Mouse (Mus musculus) lung, embryonic 14.5 days (tissue): ENCODE measurements around the gene Wipf1. TPM values are rescaled to one million over a fixed set of nuclear protein-coding genes. Genes with fewer than 3 reads are reported as not detected.

ENCODE experiments used
- ATAC-seq: fragments of 200-750 bp; cut with Nextera tagmentation; 2 replicates; pipeline ENCODE4 v1.8.0; 2017; ENCODE audit warnings: mild to moderate bottlenecking, moderate TSS enrichment, moderate library complexity; ENCODE audit not compliant: insufficient read depth
- DNase-seq: peaks from one replicate; pipeline ENCODE4 v3.0.0-alpha.2; 2015
- H3K27ac ChIP-seq: fragments of 300-500 bp; sonication (generic); 2 replicates; pipeline ENCODE4 v1.5.1; 2014; ENCODE audit warnings: low read depth, mild to moderate bottlenecking, moderate library complexity
- H3K27me3 ChIP-seq: fragments of 300-500 bp; sonication (generic); 2 replicates; pipeline ENCODE4 v1.6.1; 2014; ENCODE audit warnings: low read length, control low read depth; ENCODE audit not compliant: insufficient read depth
- H3K36me3 ChIP-seq: fragments of 300-500 bp; sonication (generic); 2 replicates; pipeline ENCODE4 v1.6.1; 2014; ENCODE audit warnings: control low read depth; ENCODE audit not compliant: insufficient read depth
- H3K4me1 ChIP-seq: fragments of 300-500 bp; sonication (generic); 2 replicates; pipeline ENCODE4 v1.6.1; 2014; ENCODE audit warnings: antibody characterized with exemption, control low read depth; ENCODE audit not compliant: insufficient read depth
- H3K4me2 ChIP-seq: fragments of 300-500 bp; sonication (generic); 2 replicates; pipeline ENCODE4 v1.6.1; 2014; ENCODE audit warnings: mild to moderate bottlenecking
- H3K4me3 ChIP-seq: fragments of 300-500 bp; sonication (generic); 2 replicates; pipeline ENCODE4 v1.5.1; 2014; ENCODE audit warnings: low read depth, low read length
- H3K9ac ChIP-seq: fragments of 300-500 bp; sonication (generic); 2 replicates; pipeline ENCODE4 v1.6.1; 2014
- H3K9me3 ChIP-seq: fragments of 300-500 bp; sonication (generic); 2 replicates; pipeline ENCODE4 v1.6.1; 2016; ENCODE audit warnings: low read depth, low read length, control low read depth
- CTCF ChIP-seq: IDR thresholded peaks from 2 replicates; pipeline ENCODE4 v1.5.1; 2016; ENCODE audit warnings: antibody characterized with exemption, low read depth
- WGBS: fragments of 180-500 bp; shearing (Covaris S2); extraction: QIAGEN DNeasy Blood & Tissue Kit; methylation state at CpG from one replicate; pipeline ENCODE4 v1.1.7; 2014; 5-methylcytosine and 5-hydroxymethylcytosine counted together
- polyA plus RNA-seq: library from polyadenylated mRNA; unstranded; fragments of >200 nt; fragmentation: Nextera tagmentation; extraction: Ambion mirVana; gene quantifications from 2 replicates; pipeline ENCODE4 v1.2.1, GENCODE M21; 2014

Gene Wipf1
- polyA plus RNA-seq, 1 experiment from 2014 or later: 14.8 TPM

- ATAC-seq: peak; percentile 50
- Histone ChIP-seq H3K27ac (no peak overlapping the region), H3K4me2 (peak overlapping the region; percentile 59), H3K9me3 (no peaks in the 10 kb centered on the region), H3K9ac (no peak overlapping the region), H3K36me3 (no peaks in the 10 kb centered on the region), H3K4me3 (peak overlapping the region; percentile 20; the same call in 1 of the 2 replicates), H3K27me3 (no peaks in the 10 kb centered on the region), H3K4me1 (no peaks in the 10 kb centered on the region)
- peak; percentile 91 for DNase-seq
- WGBS: 14% methylated on average over 8 of the region's 8 CpGs
- TF ChIP-seq CTCF: peak; percentile 86
These were observed 37.6 kb upstream of the Wipf1 start for GRCm38 (mm10) chr2:73566989-73567605.

GRCm38 (mm10) chr2:73566162-73566561 lies 36.6 kb upstream of the Wipf1 start:
- no peak for ATAC-seq
- no peak overlapping the region for H3K4me3 ChIP-seq
- no peaks in the 10 kb centered on the region for H3K36me3 ChIP-seq
- H3K4me1 ChIP-seq: no peaks in the 10 kb centered on the region
- H3K27ac ChIP-seq: no peak overlapping the region
- peak; percentile 63 for TF ChIP-seq CTCF
- DNase-seq: peak; percentile 45
- no peak overlapping the region for H3K4me2 ChIP-seq
- WGBS: 23% methylated on average over 7 of the region's 7 CpGs
- H3K9ac ChIP-seq: no peak overlapping the region
- no peaks in the 10 kb centered on the region for H3K27me3 ChIP-seq
- no peaks in the 10 kb centered on the region for H3K9me3 ChIP-seq

- Histone ChIP-seq H3K27ac (no peak overlapping the region), H3K4me1 (no peaks in the 10 kb centered on the region), H3K36me3 (no peaks in the 10 kb centered on the region), H3K9ac (no peak overlapping the region), H3K4me2 (no peak overlapping the region), H3K27me3 (no peaks in the 10 kb centered on the region), H3K4me3 (no peak overlapping the region), H3K9me3 (no peaks in the 10 kb centered on the region)
- ATAC-seq (no peak), DNase-seq (peak; percentile 17)
- 39% methylated on average over 7 of the region's 7 CpGs for WGBS
- TF ChIP-seq CTCF: no peak
These were observed 34.2 kb upstream of the Wipf1 start for GRCm38 (mm10) chr2:73563690-73564089.

GRCm38 (mm10) chr2:73562656-73563055 lies 33.1 kb upstream of the Wipf1 start:
- no peaks in the 10 kb centered on the region for H3K9me3 ChIP-seq
- no peak overlapping the region for H3K4me3 ChIP-seq
- no peaks in the 10 kb centered on the region for H3K27me3 ChIP-seq
- H3K9ac ChIP-seq: no peak overlapping the region
- H3K36me3 ChIP-seq: no peaks in the 10 kb centered on the region
- ATAC-seq: no peak
- H3K4me1 ChIP-seq: no peaks in the 10 kb centered on the region
- TF ChIP-seq CTCF: no peak
- H3K4me2 ChIP-seq: no peak overlapping the region
- H3K27ac ChIP-seq: no peak overlapping the region
- no peak for DNase-seq
- 77% methylated on average over 9 of the region's 9 CpGs for WGBS

GRCm38 (mm10) chr2:73561665-73562063 lies 32.1 kb upstream of the Wipf1 start:
- DNase-seq: peak; percentile 86
- no peak overlapping the region; the same call in 1 of the 2 replicates for H3K9ac ChIP-seq
- H3K27ac ChIP-seq: no peak overlapping the region
- H3K9me3 ChIP-seq: no peaks in the 10 kb centered on the region
- no peaks in the 10 kb centered on the region for H3K27me3 ChIP-seq
- peak overlapping the region; percentile 67 for H3K4me2 ChIP-seq
- peak; percentile 67 for TF ChIP-seq CTCF
- no peaks in the 10 kb centered on the region for H3K36me3 ChIP-seq
- ATAC-seq: peak; percentile 52; the same call in 1 of the 2 replicates
- no peaks in the 10 kb centered on the region for H3K4me1 ChIP-seq
- WGBS: 8% methylated on average over 8 of the region's 8 CpGs
- peak overlapping the region; percentile 34 for H3K4me3 ChIP-seq

GRCm38 (mm10) chr2:73560899-73561664 lies 31.5 kb upstream of the Wipf1 start:
- H3K27me3 ChIP-seq: no peaks in the 10 kb centered on the region
- under 1% methylated on average over 22 of the region's 23 CpGs for WGBS
- no peaks in the 10 kb centered on the region for H3K9me3 ChIP-seq
- H3K4me3 ChIP-seq: peak overlapping the region; percentile 34
- H3K4me2 ChIP-seq: peak overlapping the region; percentile 67
- TF ChIP-seq CTCF: no peak
- ATAC-seq (peak; percentile 70), DNase-seq (peak; percentile 55)
- H3K27ac ChIP-seq: no peak overlapping the region
- no peaks in the 10 kb centered on the region for H3K36me3 ChIP-seq
- no peaks in the 10 kb centered on the region for H3K4me1 ChIP-seq
- peak overlapping the region; percentile 34; the same call in 1 of the 2 replicates for H3K9ac ChIP-seq

- no peaks in the 10 kb centered on the region for H3K36me3 ChIP-seq
- no peaks in the 10 kb centered on the region for H3K27me3 ChIP-seq
- WGBS: 27% methylated on average over 7 of the region's 7 CpGs
- ATAC-seq (0 out of 2 replicates have a peak, but pooled peaks have one; percentile 19), DNase-seq (peak; percentile 39)
- H3K4me3 ChIP-seq: peak overlapping the region; percentile 34
- no peaks in the 10 kb centered on the region for H3K9me3 ChIP-seq
- no peak for TF ChIP-seq CTCF
- peak overlapping the region; percentile 67 for H3K4me2 ChIP-seq
- H3K9ac ChIP-seq: peak overlapping the region; percentile 34; the same call in 1 of the 2 replicates
- H3K27ac ChIP-seq: no peak overlapping the region
- no peaks in the 10 kb centered on the region for H3K4me1 ChIP-seq
These were observed 30.9 kb upstream of the Wipf1 start for GRCm38 (mm10) chr2:73560445-73560844.
